Mouse (Mus musculus) small intestine, adult 2 months (tissue): ENCODE measurements at regions not wholly inside any gene's neighbourhood (a gene's known extent, or its start where the extent isn't known, plus 50 kb on each side); places are given as distances from the start of the nearest gene placed in this dataset.

ENCODE experiments used
- CTCF ChIP-seq: fragments of 200-500 bp; IDR thresholded peaks from 2 replicates; pipeline ENCODE4 v1.5.1; 2012; ENCODE audit warnings: low read depth, mild to moderate bottlenecking, control low read depth, inconsistent platforms, low read length, moderate library complexity, mixed read lengths; ENCODE audit not compliant: insufficient replicate concordance, insufficient read length; ENCODE audit errors: extremely low read depth
- POLR2A ChIP-seq: fragments of 200-500 bp; IDR thresholded peaks from 2 replicates; pipeline ENCODE4 v1.6.1; 2012; ENCODE audit warnings: low read depth, mild to moderate bottlenecking, control low read depth, inconsistent platforms, low read length, moderate library complexity

- no peak for TF ChIP-seq CTCF
- no peak for TF ChIP-seq POLR2A
Observed at GRCm38 (mm10) chr4:54791217-54791742, 153.6 kb upstream of the Zfp462 start.
